Mouse (Mus musculus): ENCODE measurements around the gene AW822073. TPM values are rescaled to one million over a fixed set of nuclear protein-coding genes. Genes with fewer than 3 reads are reported as not detected.
"Not testable (repeated sequence)": the region's sequence is repeated elsewhere in the genome, so short reads cannot be mapped to it uniquely, and the experiment has no call there.

AW822073 gene
- total RNA-seq, 2 experiments from 2014 or later, result not detected

GRCm38 (mm10) chr10:58223161-58223560, 1.6 kb downstream of the AW822073 start:
- DNase-seq (ENCODE audit: low spot score in 2 of 2), result not testable (repeated sequence)

GRCm38 (mm10) chr10:58221571-58221970, 3.2 kb downstream of the AW822073 start:
- DNase-seq (ENCODE audit: low spot score in 2 of 2), result not testable (repeated sequence)

DNA sequence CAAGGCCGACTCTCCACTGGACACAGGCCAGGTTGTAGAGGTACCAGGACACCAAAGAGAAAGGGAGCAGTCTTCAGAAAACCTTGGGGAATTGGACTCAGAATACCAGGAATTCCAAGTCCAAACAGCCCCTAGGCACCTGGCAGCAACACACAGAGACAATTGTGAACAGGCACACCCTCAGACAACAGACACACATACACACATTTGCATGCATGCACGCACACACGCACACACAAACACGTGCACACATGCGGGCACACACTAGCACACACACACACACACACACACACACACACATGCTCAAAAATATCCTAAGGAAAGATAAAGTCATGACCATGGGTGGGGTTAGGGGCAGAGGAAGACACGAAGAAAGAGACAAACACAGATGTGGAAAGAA, 4.0 kb downstream of the AW822073 start:
- no peak for DNase-seq (ENCODE audit: low spot score in 2 of 2)

DNA sequence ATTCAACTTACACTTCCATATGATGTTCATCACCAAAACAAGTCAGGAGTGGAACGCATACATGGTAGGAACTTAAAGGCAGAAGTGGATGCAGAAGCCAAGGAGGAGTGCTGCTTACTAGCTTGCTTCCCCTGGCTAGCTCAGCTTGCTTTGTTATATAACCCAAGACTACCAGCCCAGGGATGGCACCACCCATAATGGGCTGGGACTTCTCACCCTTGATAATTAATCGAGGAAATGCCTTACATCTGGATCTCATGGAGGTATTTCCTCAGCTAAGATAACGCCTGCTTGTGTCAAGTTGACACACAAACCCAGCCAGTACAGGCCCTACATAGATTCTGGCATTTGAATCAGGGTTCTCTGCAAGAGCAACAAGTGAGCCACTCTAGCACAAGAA, 7.4 kb downstream of the AW822073 start:
- DNase-seq (ENCODE audit: low spot score in 2 of 2), result no peak

DNA sequence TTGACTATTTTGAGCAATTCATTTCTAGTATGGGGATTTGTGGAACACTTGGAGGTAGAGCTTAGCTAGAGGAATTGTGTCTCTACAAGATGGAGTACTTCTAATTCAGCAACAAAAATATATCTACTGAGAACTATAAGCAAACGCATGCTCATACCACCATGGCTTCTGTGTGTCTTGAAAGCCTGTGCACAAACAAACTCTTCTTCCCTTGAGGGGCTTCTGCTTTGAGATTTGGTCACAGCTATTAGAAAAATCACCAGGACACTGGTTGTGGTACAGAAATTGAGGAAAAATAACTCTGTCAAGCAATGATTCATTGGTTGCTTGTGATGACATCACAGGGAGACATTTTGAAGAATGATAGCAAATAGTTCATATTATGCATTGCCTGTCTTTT, 9.4 kb downstream of the AW822073 start:
- no peak for DNase-seq (ENCODE audit: low spot score in 2 of 2)

DNA sequence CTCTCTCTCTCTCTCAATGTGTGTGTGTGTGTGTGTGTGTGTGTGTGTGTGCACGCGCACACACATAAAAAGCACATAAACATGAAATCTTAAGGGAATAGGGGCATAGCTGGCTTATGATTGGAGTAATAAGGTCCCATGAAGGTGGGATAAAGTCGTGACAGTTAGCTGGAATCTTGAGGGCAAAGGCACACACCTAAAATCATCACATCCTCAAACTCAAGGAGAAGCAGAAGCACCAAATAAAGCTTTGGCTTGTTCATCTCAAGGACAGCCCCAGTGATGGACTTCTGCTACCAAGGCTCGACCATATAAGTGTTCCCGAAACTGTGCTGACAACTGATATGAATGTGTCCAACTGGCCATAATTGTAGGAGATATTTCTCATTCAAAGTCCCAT, 9.8 kb downstream of the AW822073 start:
- no peak for DNase-seq (ENCODE audit: low spot score in 2 of 2)

DNA sequence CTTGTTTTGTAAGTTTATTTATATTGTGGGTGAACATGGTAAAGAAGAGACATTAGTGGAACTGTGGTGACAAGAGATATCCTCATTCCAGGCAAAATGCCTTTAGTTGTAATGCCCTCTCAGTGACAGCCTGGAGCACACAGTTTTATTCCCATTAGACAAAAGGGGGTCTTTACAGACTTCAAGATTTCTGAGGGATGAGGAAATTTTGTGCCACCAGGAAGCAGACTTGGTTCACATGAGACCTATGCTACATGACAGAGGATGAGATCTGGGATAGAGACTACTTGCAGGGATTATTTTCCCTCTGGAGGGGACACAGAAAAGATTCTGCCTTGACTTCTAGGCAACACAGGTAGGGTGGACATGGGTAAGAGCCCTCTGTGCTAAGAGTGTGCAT, 10.2 kb downstream of the AW822073 start:
- DNase-seq (ENCODE audit: low spot score in 2 of 2), result no peak

DNA sequence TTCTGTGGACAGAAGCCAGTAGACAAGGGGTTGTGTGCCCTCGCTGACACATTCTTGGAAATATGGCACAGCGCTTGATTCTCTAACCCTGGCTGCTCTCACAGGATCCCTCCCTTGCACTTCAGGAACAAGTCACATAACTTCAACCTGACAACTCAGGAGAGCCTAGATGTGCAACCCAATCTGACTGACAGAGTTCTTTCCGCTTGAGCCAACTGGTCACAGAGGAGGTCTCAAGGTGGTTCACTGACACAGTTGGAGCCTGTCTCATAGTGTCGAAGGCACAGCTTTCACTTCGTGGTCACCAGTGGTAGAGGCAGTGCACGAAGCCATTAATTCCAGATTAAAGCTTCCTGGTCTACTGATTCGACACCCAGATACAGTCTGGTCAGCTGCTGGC, 12.5 kb downstream of the AW822073 start:
- DNase-seq (ENCODE audit: low spot score in 2 of 2), result no peak

DNA sequence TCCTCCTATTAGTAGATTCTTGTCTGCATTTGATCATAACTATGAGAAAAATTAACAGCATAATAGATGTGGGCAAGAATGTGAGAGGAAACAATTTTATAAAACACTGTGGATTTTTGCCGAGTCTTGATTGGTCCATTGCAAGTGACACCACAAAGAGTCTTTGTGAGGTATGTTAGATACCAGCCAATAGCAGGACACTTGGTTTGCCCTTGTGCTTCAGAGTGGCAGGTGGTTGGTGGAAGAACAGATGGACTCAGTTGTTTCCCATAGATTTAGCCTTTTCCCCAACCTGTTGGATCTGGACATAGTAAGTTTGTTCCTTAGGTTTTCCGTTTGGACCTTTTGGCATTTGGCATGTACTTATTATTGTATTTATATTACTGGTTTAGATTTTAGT, 13.5 kb downstream of the AW822073 start:
- DNase-seq (ENCODE audit: low spot score in 2 of 2), result no peak

GRCm38 (mm10) chr10:58210514-58210913, 14.2 kb downstream of the AW822073 start:
- DNase-seq (ENCODE audit: low spot score in 2 of 2), result no peak

DNA sequence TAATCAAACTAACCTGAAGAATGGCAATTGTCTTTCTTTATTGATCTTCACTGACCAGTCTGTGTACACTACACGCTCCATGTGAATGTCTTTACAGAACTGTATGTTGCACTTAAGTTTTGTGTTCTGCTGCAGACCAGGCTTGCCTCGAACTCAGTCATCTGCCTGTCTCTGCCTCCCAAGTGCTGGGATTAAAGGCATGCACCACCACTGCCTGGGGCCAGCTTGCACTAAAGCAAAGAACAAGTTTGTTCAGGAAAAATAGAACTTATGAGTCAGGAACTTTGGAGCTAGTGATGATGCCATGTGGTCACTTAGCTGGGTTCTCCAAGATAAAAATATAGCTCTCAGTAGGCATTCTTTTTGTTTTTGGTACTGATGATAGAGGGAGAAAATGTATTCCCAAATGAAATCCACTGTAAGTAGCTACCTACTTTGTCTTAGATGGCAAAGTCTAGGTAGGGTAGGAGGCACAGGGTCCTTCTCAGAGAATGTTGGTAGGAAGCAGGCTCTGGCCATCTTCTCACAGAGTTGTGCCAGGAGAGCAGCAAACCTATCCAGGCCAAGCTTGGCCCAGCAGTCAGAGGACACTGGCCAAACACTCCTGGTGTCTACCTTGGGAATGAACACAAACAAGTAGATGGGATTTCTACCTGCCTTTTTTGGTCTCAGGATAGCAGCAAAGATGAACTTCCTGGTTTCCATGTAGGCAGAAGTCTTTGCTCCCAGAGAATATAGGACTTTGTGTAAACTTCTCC, 14.8 kb downstream of the AW822073 start:
- DNase-seq (ENCODE audit: low spot score in 2 of 2), result no peak

- DNase-seq (ENCODE audit: low spot score in 2 of 2), result no peak
Observed at GRCm38 (mm10) chr10:58206639-58207404, 17.9 kb downstream of the AW822073 start.

GRCm38 (mm10) chr10:58205986-58206385, 18.7 kb downstream of the AW822073 start:
- DNase-seq (ENCODE audit: low spot score in 2 of 2), result no peak

Other genes starting within 250 kb of the AW822073 start
- not detected for gene Duxf3, start 7.7 kb upstream of the AW822073 start, total RNA-seq (2021)
- gene Gm4981, start 11.8 kb upstream of the AW822073 start, total RNA-seq (2021), result not detected
- gene Gcc2, start 30.6 kb upstream of the AW822073 start, total RNA-seq (2021), result 10 to 100 TPM; 26.5 to 29.2 TPM
- 10 to 100 TPM; 35.4 to 46.2 TPM for gene Lims1, start 98.5 kb upstream of the AW822073 start, total RNA-seq (2021)
- 10 to 100 TPM; 72.8 to 83.2 TPM for gene Ranbp2, start 222.0 kb upstream of the AW822073 start, total RNA-seq (2021)

Measured in adrenal gland, adult 18-20 months (tissue).